Mouse (Mus musculus): ENCODE data around the gene Epha10.

GRCm38 (mm10) chr4:124893769-124894168 is 13.1 kb downstream of the Epha10 start:
- TF ChIP-seq CTCF (IDR thresholded peaks at IDR 0.05; ENCODE audit: low read depth), result no peak
- no peak for TF ChIP-seq EP300 (IDR thresholded peaks at IDR 0.05; ENCODE audit: low read depth)

Measured in liver, embryonic 14.5 days (tissue).